Mouse (Mus musculus) bone marrow, adult 2 months (tissue): ENCODE results near the gene Ckap5. TPM values are rescaled to one million over a fixed set of nuclear protein-coding genes. Genes with fewer than 3 reads are reported as not detected.

Experiments
- H3K27ac ChIP-seq: fragments of 200-500 bp; 2 replicates; pipeline ENCODE4 v1.5.1; 2012; ENCODE audit warnings: low read depth, mild to moderate bottlenecking, control low read depth, inconsistent platforms, low read length; ENCODE audit not compliant: control insufficient read depth, poor library complexity, insufficient read depth
- H3K4me1 ChIP-seq: fragments of 200-500 bp; 2 replicates; pipeline ENCODE4 v1.6.1; 2011; ENCODE audit warnings: low read length; ENCODE audit not compliant: control insufficient read depth, insufficient read depth
- H3K4me3 ChIP-seq: fragments of 200-500 bp; replicated peaks from 2 replicates; pipeline ENCODE3; 2011; ENCODE audit warnings: mild to moderate bottlenecking, low read depth, low read length, control low read depth; ENCODE audit not compliant: control insufficient read depth
- CTCF ChIP-seq: fragments of 200-500 bp; IDR thresholded peaks from 2 replicates; pipeline ENCODE4 v1.5.1; 2011; ENCODE audit warnings: low read length, control low read depth; ENCODE audit not compliant: control insufficient read depth, insufficient read depth
- POLR2A ChIP-seq: fragments of 200-500 bp; IDR thresholded peaks from 2 replicates; pipeline ENCODE4 v1.6.1; 2011; ENCODE audit warnings: low read depth, mild to moderate bottlenecking, control low read depth, low read length, borderline replicate concordance; ENCODE audit not compliant: control insufficient read depth
- WGBS: fragments of 180-500 bp; shearing (Covaris S2); methylation state at CpG from one replicate; pipeline ENCODE4 v1.1.7; 2018; 5-methylcytosine and 5-hydroxymethylcytosine counted together
- polyA plus RNA-seq: library from polyadenylated mRNA; stranded (reverse); fragments of >200 nt; gene quantifications from 2 replicates; pipeline ENCODE4 v1.2.4, GENCODE M21; 2011; ENCODE audit warnings: low replicate concordance; ENCODE audit not compliant: missing spikeins, insufficient read depth, insufficient read length

Gene Ckap5
- polyA plus RNA-seq, 1 experiment: 30.8 TPM

- WGBS: 95% methylated on average over 8 of the region's 8 CpGs
- H3K27ac ChIP-seq: no peak overlapping the region
Observed at GRCm38 (mm10) chr2:91669326-91669725, 142.8 kb downstream of the Ckap5 start.

GRCm38 (mm10) chr2:91670038-91670437 lies 143.5 kb downstream of the Ckap5 start:
- no peak for TF ChIP-seq POLR2A
- no peak for TF ChIP-seq CTCF
- no peak overlapping the region for H3K4me3 ChIP-seq
- no peaks in the 10 kb centered on the region for H3K4me1 ChIP-seq
- WGBS: 87% methylated on average over 6 of the region's 6 CpGs
- H3K27ac ChIP-seq: no peak overlapping the region

More at GRCm38 (mm10) chr2:91669326-91669725, 142.8 kb downstream of the Ckap5 start:
- TF ChIP-seq CTCF (no peak), POLR2A (no peak)
- H3K4me1 ChIP-seq: no peaks in the 10 kb centered on the region
- H3K4me3 ChIP-seq: no peak overlapping the region

Other genes starting within 250 kb of the Ckap5 start
- gene 1110051M20Rik, start 82.1 kb upstream of the Ckap5 start, polyA plus RNA-seq: 3.8 and 7.8 TPM in 2 replicates
- 3.3 and 4.5 TPM in 2 replicates for gene Lrp4, start 69.3 kb upstream of the Ckap5 start, polyA plus RNA-seq
- 0.49 and 2.7 TPM in 2 replicates for gene F2, start 109.7 kb downstream of the Ckap5 start, polyA plus RNA-seq
- gene Zfp408, start 123.0 kb downstream of the Ckap5 start, polyA plus RNA-seq: 6.8 and 6.9 TPM in 2 replicates
- 15.4 and 35.2 TPM in 2 replicates for gene Arhgap1, start 123.1 kb downstream of the Ckap5 start, polyA plus RNA-seq
- gene Atg13, start 183.8 kb downstream of the Ckap5 start, polyA plus RNA-seq: 8.6 and 12.9 TPM in 2 replicates
- gene Harbi1, start 184.1 kb downstream of the Ckap5 start, polyA plus RNA-seq: 1.2 and 2.4 TPM in 2 replicates
- 8.3 and 21.1 TPM in 2 replicates for gene Ambra1, start 203.4 kb downstream of the Ckap5 start, polyA plus RNA-seq